Mouse (Mus musculus): ENCODE data around the gene Cars2.

- TF ChIP-seq CTCF (IDR thresholded peaks at IDR 0.05; ENCODE audit: extremely low read depth, insufficient read depth, low read length): no peak
- TF ChIP-seq POLR2A (IDR thresholded peaks at IDR 0.05; ENCODE audit: extremely low read depth, insufficient read depth, low read length): no peak
Observed at GRCm38 (mm10) chr8:11518676-11519075, 31.9 kb downstream of the Cars2 start.
